Mouse (Mus musculus) layer of hippocampus, adult 2 months (tissue): ENCODE results near the gene 1700013F07Rik. TPM values are rescaled to one million over a fixed set of nuclear protein-coding genes. Genes with fewer than 3 reads are reported as not detected.

ENCODE experiments used
- DNase-seq, 2 experiments: peaks; one replicate each; pipeline ENCODE4 v3.0.0; 2022; ENCODE audit warnings: low spot score in 2 of 2
- H3K27ac ChIP-seq: fragments of 200-600 bp; 2 replicates; pipeline ENCODE4 v1.8.1; 2022
- H3K4me3 ChIP-seq: fragments of 200-600 bp; 2 replicates; pipeline ENCODE4 v1.8.1; 2022; ENCODE audit warnings: mild to moderate bottlenecking
- CTCF ChIP-seq: fragments of 200-600 bp; conservative IDR thresholded peaks from 2 replicates; pipeline ENCODE4 v1.8.1; 2022; ENCODE audit warnings: antibody characterized with exemption, mild to moderate bottlenecking, moderate library complexity
- microRNA-seq, 2 experiments: library from miRNA; unstranded; fragments of <30 nt; microRNA quantifications; one replicate each; pipeline ENCODE4 v1.2.0; 2021
- total RNA-seq, 2 experiments: library from RNA; stranded (reverse); gene quantifications; 2 replicates each; pipeline ENCODE4 v1.2.3; 2021

1700013F07Rik gene
- total RNA-seq, 2 experiments from 2014 or later: 1.5 TPM

GRCm38 (mm10) chr3:108591530-108592522 lies 57.9 kb downstream of the 1700013F07Rik start:
- no peak for TF ChIP-seq CTCF
- peak overlapping the region; percentile 100 for H3K4me3 ChIP-seq
- peak in 1 of 2 experiments; percentile 21 for DNase-seq
- peak overlapping the region; percentile 95 for H3K27ac ChIP-seq

Small RNA genes within 50 kb of the gene (microRNA-seq; reads per million reads assigned to microRNA genes)
- gene Gm22860: 0 reads per million in 2 experiments

Other genes with a start within 250 kb of the 1700013F07Rik start
- 1 to 10 TPM in 1 of 2 experiments, under 1 TPM in 1; 0.83 to 1.5 TPM for gene Mybphl, start 169.2 kb upstream of the 1700013F07Rik start, total RNA-seq
- gene Psrc1, start 150.3 kb upstream of the 1700013F07Rik start, total RNA-seq: 10 to 100 TPM; 17.5 to 22.2 TPM
- 100 to 1,000 TPM; 185 to 201 TPM for gene Celsr2, start 118.6 kb upstream of the 1700013F07Rik start, total RNA-seq
- gene Sars, start 88.9 kb upstream of the 1700013F07Rik start, total RNA-seq: 100 to 1,000 TPM; 198 to 213 TPM
- 10 to 100 TPM; 24.8 to 28.8 TPM for gene 5330417C22Rik, start 2.4 kb downstream of the 1700013F07Rik start, total RNA-seq
- 10 to 100 TPM; 55.6 to 56.2 TPM for gene Tmem167b, start 28.3 kb downstream of the 1700013F07Rik start, total RNA-seq
- gene Taf13, start 37.5 kb downstream of the 1700013F07Rik start, total RNA-seq: 10 to 100 TPM; 20.7 to 27.3 TPM
- gene Wdr47, start 57.1 kb downstream of the 1700013F07Rik start, total RNA-seq: 100 to 1,000 TPM; 125 to 135 TPM
- gene Clcc1, start 119.8 kb downstream of the 1700013F07Rik start, total RNA-seq: 10 to 100 TPM; 31.7 to 34.0 TPM
- 10 to 100 TPM; 13.3 to 14.1 TPM for gene Gpsm2, start 188.2 kb downstream of the 1700013F07Rik start, total RNA-seq
- under 1 TPM in 1 of 2 experiments, not detected in 1; 0.10 TPM for gene Aknad1, start 205.5 kb downstream of the 1700013F07Rik start, total RNA-seq